Mouse (Mus musculus) intestine, postnatal 0 days (tissue): ENCODE results near the gene Ccdc116. TPM values are rescaled to one million over a fixed set of nuclear protein-coding genes. Genes with fewer than 3 reads are reported as not detected.

Source experiments
- ATAC-seq: fragments of 200-750 bp; cut with Nextera tagmentation; 2 replicates; pipeline ENCODE4 v1.8.0; 2017; ENCODE audit warnings: mild to moderate bottlenecking, moderate TSS enrichment, moderate library complexity
- H3K27ac ChIP-seq: fragments of 300-500 bp; sonication (generic); 2 replicates; pipeline ENCODE4 v1.5.1; 2014; ENCODE audit warnings: mild to moderate bottlenecking, low read depth, low read length, moderate library complexity
- H3K27me3 ChIP-seq: fragments of 300-500 bp; sonication (generic); replicated peaks from 2 replicates; pipeline ENCODE4 v1.6.1; 2014; ENCODE audit warnings: low read length, mixed read lengths; ENCODE audit not compliant: control insufficient read depth, insufficient read depth
- H3K36me3 ChIP-seq: fragments of 300-500 bp; sonication (generic); 2 replicates; pipeline ENCODE4 v1.6.1; 2014; ENCODE audit warnings: mild to moderate bottlenecking, moderate library complexity; ENCODE audit not compliant: control insufficient read depth, insufficient read depth
- H3K4me1 ChIP-seq: fragments of 300-500 bp; sonication (generic); replicated peaks from 2 replicates; pipeline ENCODE4 v1.6.1; 2014; ENCODE audit warnings: antibody characterized with exemption, low read length, mixed read lengths; ENCODE audit not compliant: control insufficient read depth, insufficient read depth
- H3K4me2 ChIP-seq: fragments of 300-500 bp; sonication (generic); replicated peaks from 2 replicates; pipeline ENCODE4 v1.6.1; 2014; ENCODE audit warnings: low read depth, mild to moderate bottlenecking, moderate library complexity
- H3K4me3 ChIP-seq: fragments of 300-500 bp; sonication (generic); 2 replicates; pipeline ENCODE4 v1.5.1; 2014; ENCODE audit warnings: low read depth, low read length
- H3K9ac ChIP-seq: fragments of 300-500 bp; sonication (generic); 2 replicates; pipeline ENCODE4 v1.6.1; 2014; ENCODE audit warnings: mild to moderate bottlenecking, low read depth, low read length
- H3K9me3 ChIP-seq: fragments of 300-500 bp; sonication (generic); 2 replicates; pipeline ENCODE4 v1.6.1; 2016; ENCODE audit warnings: mixed run types; ENCODE audit not compliant: control insufficient read depth
- CTCF ChIP-seq: sonication (generic); IDR thresholded peaks from 2 replicates; pipeline ENCODE4 v1.5.1; 2016; ENCODE audit warnings: low read depth, mild to moderate bottlenecking, control low read depth, antibody characterized with exemption, moderate library complexity
- WGBS: fragments of 180-500 bp; shearing (Covaris S2); extraction: QIAGEN DNeasy Blood & Tissue Kit; methylation state at CpG from one replicate; pipeline ENCODE4 v1.1.7; 2014; 5-methylcytosine and 5-hydroxymethylcytosine counted together
- polyA plus RNA-seq: library from polyadenylated mRNA; unstranded; fragments of >200 nt; fragmentation: Nextera tagmentation; extraction: Ambion mirVana; gene quantifications from 2 replicates; pipeline ENCODE4 v1.2.1, GENCODE M21; 2015

Gene Ccdc116
- polyA plus RNA-seq: 1.7 and 2.0 TPM in 2 replicates

DNA sequence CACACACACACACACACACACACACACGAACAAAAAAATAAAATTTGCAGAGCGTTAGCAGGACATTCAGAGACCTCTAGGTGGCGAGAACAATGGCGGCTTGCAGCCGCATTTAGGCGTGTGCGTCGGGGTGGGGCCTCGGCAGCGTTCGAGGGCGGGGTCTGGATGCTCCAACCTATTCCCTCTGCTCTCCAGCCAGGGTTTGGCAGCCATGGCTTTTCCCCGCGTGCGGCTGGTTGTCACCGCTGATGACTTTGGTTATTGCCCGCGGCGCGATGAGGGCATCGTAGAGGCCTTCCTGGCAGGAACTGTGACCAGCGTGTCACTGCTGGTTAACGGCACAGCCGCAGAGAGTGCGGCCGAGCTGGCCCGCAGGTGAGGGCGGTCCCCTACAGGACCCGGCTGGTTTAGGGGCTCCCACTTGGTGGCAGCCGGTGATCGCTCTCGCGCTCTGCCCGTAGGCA, at the start of gene Ccdc116:
Gene Ccdc116, minus strand, starts transcription at position 458 of the 464 bp plus-strand sequence.
- peak within 1 kb of the TSS; percentile 98 for H3K4me2 ChIP-seq
- TF ChIP-seq CTCF: peak; percentile 75
- H3K4me3 ChIP-seq: peak within 1 kb of the TSS; percentile 50
- H3K27ac ChIP-seq: peak within 1 kb of the TSS; percentile 47
- no peaks in the 10 kb centered on the region for H3K27me3 ChIP-seq
- 0% methylated on average over 34 of the region's 34 CpGs for WGBS
- H3K9ac ChIP-seq: peak within 1 kb of the TSS; percentile 64
- peak; percentile 60 for ATAC-seq
- peaks cover under 1% of the 10 kb centered on the region; the same call in 1 of the 2 replicates for H3K36me3 ChIP-seq
- H3K9me3 ChIP-seq: no peaks in the 10 kb centered on the region
- H3K4me1 ChIP-seq: peaks cover 21% of the 10 kb centered on the region

DNA sequence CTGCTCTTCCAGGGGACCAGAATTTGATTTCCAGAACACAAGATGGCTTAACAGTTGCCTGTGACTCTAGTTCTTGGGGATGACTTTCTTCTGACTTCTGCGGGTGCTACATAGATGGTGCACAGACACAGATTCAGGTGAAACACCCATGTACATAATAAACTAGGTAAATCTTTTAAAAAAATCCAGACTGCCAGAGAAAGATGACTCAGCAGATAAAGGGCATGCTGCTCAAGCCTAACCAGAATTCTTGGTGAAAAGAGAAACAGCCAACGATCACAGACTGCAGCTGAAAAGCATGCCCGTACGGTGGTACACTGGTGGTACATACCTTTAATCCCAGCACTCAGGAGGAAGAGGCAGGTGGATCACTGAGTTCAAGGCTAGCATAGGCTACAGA, 46.8 kb upstream of the Ccdc116 start:
- TF ChIP-seq CTCF: no peak
- Histone ChIP-seq H3K4me1 (0 out of 2 replicates have a peak, but pooled peaks cover 6% of the 10 kb centered on the region), H3K4me2 (no peak overlapping the region), H3K9me3 (no peaks in the 10 kb centered on the region), H3K9ac (no peak overlapping the region), H3K4me3 (no peak overlapping the region), H3K36me3 (0 out of 2 replicates have a peak, but pooled peaks cover 4% of the 10 kb centered on the region), H3K27ac (no peak overlapping the region), H3K27me3 (no peaks in the 10 kb centered on the region)
- ATAC-seq: no peak
- 88% methylated on average over 4 of the region's 4 CpGs for WGBS

DNA sequence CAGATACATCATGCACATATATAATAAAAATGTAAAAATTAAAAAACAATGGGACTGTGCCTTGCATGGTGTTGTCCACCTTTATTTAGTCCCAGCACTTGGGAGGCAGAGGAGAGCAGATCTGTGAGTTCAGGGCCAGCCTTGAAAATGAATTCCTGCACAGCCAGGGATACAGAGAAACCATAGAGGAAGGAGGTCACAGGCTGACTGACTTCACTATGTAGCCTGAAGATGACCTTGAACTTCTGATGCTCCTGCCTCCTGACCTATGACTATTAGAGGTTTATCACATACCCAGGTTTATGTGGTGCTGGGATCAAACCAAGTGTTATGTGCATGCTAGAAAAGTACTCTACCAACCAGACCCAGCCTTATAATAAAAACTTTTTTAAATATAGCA, 38.4 kb upstream of the Ccdc116 start:
- TF ChIP-seq CTCF: no peak
- Histone ChIP-seq H3K27me3 (no peaks in the 10 kb centered on the region), H3K4me2 (no peak overlapping the region), H3K9me3 (no peaks in the 10 kb centered on the region), H3K9ac (no peak overlapping the region), H3K4me1 (0 out of 2 replicates have a peak, but pooled peaks cover 2% of the 10 kb centered on the region), H3K27ac (no peak overlapping the region), H3K36me3 (peaks cover 3% of the 10 kb centered on the region; the same call in 1 of the 2 replicates), H3K4me3 (no peak overlapping the region)
- ATAC-seq: no peak

DNA sequence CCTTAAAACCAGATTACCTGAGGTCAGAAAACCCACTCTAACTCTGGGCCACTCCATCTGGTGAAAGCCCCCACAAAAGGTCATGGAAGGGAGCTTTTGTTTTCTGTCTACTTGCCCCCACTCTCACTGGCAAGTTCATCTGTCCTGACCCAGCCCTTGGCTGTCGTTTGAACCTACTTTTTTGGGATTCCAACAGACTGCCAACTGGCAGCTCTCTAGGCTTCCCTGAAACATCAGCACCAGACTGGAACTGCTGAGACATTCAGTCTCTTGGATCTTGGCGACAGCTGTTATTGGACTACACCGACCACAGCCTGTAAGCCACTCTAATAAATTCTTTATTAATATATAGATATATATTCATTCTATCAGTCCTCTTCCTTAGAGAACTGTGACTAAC, 36.0 kb upstream of the Ccdc116 start:
- Histone ChIP-seq H3K9ac (no peak overlapping the region), H3K36me3 (peaks cover 3% of the 10 kb centered on the region; the same call in 1 of the 2 replicates), H3K4me2 (no peak overlapping the region), H3K4me3 (no peak overlapping the region), H3K9me3 (no peaks in the 10 kb centered on the region), H3K27me3 (no peaks in the 10 kb centered on the region), H3K4me1 (no peaks in the 10 kb centered on the region), H3K27ac (no peak overlapping the region)
- 78% methylated on average over 3 of the region's 3 CpGs for WGBS
- ATAC-seq: no peak
- TF ChIP-seq CTCF: no peak

DNA sequence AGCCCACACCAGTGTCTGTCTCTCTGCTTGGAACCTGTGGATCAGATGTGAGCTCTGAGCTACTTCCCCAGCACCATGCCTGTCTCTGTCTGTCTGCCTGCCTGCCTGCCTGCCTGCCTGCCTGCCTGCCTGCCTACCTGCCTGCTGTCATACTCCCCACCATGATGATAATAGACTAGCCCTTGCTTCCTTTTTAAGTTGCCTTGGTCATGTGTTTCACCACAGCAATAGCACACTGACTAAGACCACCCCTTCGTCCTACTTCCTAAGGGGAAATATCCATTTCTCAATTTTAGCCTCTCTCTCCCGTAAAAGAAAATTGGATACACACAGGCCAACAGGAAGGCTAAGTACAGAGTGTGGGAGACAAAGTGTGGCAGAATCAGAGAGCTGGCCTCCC, 35.1 kb upstream of the Ccdc116 start:
- Histone ChIP-seq H3K36me3 (peaks cover 3% of the 10 kb centered on the region; the same call in 1 of the 2 replicates), H3K27ac (no peak overlapping the region)
- no peak for TF ChIP-seq CTCF

DNA sequence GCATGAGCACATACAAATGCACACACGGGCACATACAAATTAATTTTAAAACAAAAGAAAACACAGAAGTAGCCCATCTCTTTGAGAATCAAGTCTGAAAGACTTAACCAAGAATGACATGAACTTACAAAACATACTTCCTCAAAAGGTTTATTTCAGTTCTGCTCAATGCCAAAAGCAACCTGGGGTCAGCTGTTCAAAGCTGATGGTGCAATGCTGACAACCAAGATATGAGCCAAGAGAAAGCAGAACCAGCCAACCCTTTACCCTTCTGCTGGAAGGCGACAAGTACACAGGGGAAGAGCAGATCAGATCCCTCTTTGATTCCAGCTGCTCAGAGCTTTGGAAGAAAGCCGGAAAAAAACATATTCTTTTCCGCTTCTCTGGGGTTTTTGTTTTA, 34.4 kb upstream of the Ccdc116 start:
- Histone ChIP-seq H3K9ac (no peak overlapping the region), H3K27ac (peak overlapping the region; percentile 50; the same call in 1 of the 2 replicates), H3K36me3 (peaks cover 3% of the 10 kb centered on the region; the same call in 1 of the 2 replicates), H3K4me3 (no peak overlapping the region), H3K4me1 (no peaks in the 10 kb centered on the region), H3K9me3 (no peaks in the 10 kb centered on the region), H3K4me2 (no peak overlapping the region; the same call in 1 of the 2 replicates), H3K27me3 (no peaks in the 10 kb centered on the region)
- 68% methylated on average over 4 of the region's 4 CpGs for WGBS
- TF ChIP-seq CTCF: no peak
- ATAC-seq: no peak

More for the DNA sequence above, 35.1 kb upstream of the Ccdc116 start:
- H3K4me1 ChIP-seq: no peaks in the 10 kb centered on the region
- no peak overlapping the region for H3K4me3 ChIP-seq
- no peak overlapping the region for H3K4me2 ChIP-seq
- 75% methylated on average over 2 of the region's 2 CpGs for WGBS
- no peak for ATAC-seq
- H3K9me3 ChIP-seq: no peaks in the 10 kb centered on the region
- H3K9ac ChIP-seq: no peak overlapping the region
- H3K27me3 ChIP-seq: no peaks in the 10 kb centered on the region
